Mouse (Mus musculus) forebrain, embryonic 11.5 days (tissue): ENCODE results near the gene Birc7. TPM values are rescaled to one million over a fixed set of nuclear protein-coding genes. Genes with fewer than 3 reads are reported as not detected.

Experiments
- ATAC-seq: fragments of 200-750 bp; cut with Nextera tagmentation; replicated peaks from 2 replicates; pipeline ENCODE4 v1.8.0; 2017; ENCODE audit warnings: moderate TSS enrichment; ENCODE audit not compliant: low FRiP score
- DNase-seq: peaks from one replicate; pipeline ENCODE4 v3.0.0-alpha.2; 2017; ENCODE audit warnings: low spot score
- H3K27ac ChIP-seq: fragments of 300-500 bp; sonication (generic); 2 replicates; pipeline ENCODE4 v1.5.1; 2014; ENCODE audit warnings: low read depth, low read length
- H3K27me3 ChIP-seq: fragments of 300-500 bp; sonication (generic); 2 replicates; pipeline ENCODE4 v1.6.1; 2014; ENCODE audit warnings: mild to moderate bottlenecking, low read length, mixed read lengths; ENCODE audit not compliant: control insufficient read depth, insufficient read depth
- H3K36me3 ChIP-seq: fragments of 300-500 bp; sonication (generic); 2 replicates; pipeline ENCODE4 v1.6.1; 2014; ENCODE audit warnings: mild to moderate bottlenecking, low read length, moderate library complexity, mixed read lengths; ENCODE audit not compliant: control insufficient read depth, insufficient read depth
- H3K4me1 ChIP-seq: fragments of 300-500 bp; sonication (generic); replicated peaks from 2 replicates; pipeline ENCODE4 v1.6.1; 2014; ENCODE audit warnings: low read length, mixed read lengths; ENCODE audit not compliant: control insufficient read depth, insufficient read depth
- H3K4me2 ChIP-seq: fragments of 300-500 bp; sonication (generic); 2 replicates; pipeline ENCODE4 v1.6.1; 2014; ENCODE audit warnings: low read depth, mild to moderate bottlenecking, low read length, moderate library complexity, mixed read lengths; ENCODE audit not compliant: severe bottlenecking
- H3K4me3 ChIP-seq: fragments of 300-500 bp; sonication (generic); 2 replicates; pipeline ENCODE4 v1.5.1; 2014; ENCODE audit warnings: low read depth, low read length
- H3K9ac ChIP-seq: fragments of 300-500 bp; sonication (generic); 2 replicates; pipeline ENCODE4 v1.6.1; 2014; ENCODE audit warnings: low read length
- H3K9me3 ChIP-seq: fragments of 300-500 bp; sonication (generic); 2 replicates; pipeline ENCODE4 v1.6.1; 2016; ENCODE audit warnings: low read length, mixed read lengths; ENCODE audit not compliant: control insufficient read depth
- WGBS: fragments of 180-500 bp; shearing (Covaris S2); extraction: QIAGEN DNeasy Blood & Tissue Kit; methylation state at CpG from one replicate; pipeline ENCODE4 v1.1.7; 2014; 5-methylcytosine and 5-hydroxymethylcytosine counted together
- polyA plus RNA-seq: library from polyadenylated mRNA; unstranded; fragments of >200 nt; fragmentation: Nextera tagmentation; extraction: Ambion mirVana; gene quantifications from 2 replicates; pipeline ENCODE4 v1.2.1, GENCODE M21; 2014

Birc7 gene
- polyA plus RNA-seq, 1 experiment from 2014 or later = 0.36 TPM

GRCm38 (mm10) chr2:180920810-180921400 lies 7.9 kb upstream of the Birc7 start, which contains the start of gene Ythdf1:
TSS of gene Ythdf1 (minus strand) at chr2:180920949.
- Histone ChIP-seq H3K9ac (peak within 1 kb of the TSS; percentile 99), H3K36me3 (peaks cover 3% of the 10 kb centered on the region; the same call in 1 of the 2 replicates), H3K9me3 (no peaks in the 10 kb centered on the region), H3K4me2 (peak within 1 kb of the TSS; percentile 80), H3K27ac (no peak within 1 kb of the TSS; the same call in 1 of the 2 replicates), H3K27me3 (no peaks in the 10 kb centered on the region), H3K4me3 (peak within 1 kb of the TSS; percentile 99), H3K4me1 (peaks cover 6% of the 10 kb centered on the region)
- ATAC-seq = peak; percentile 93
- under 1% methylated on average over 50 of the region's 56 CpGs for WGBS
- DNase-seq = peak; percentile 99

GRCm38 (mm10) chr2:180922739-180923138 lies 6.1 kb upstream of the Birc7 start:
- H3K27me3 ChIP-seq = no peaks in the 10 kb centered on the region
- no peaks in the 10 kb centered on the region for H3K9me3 ChIP-seq
- H3K27ac ChIP-seq = no peak overlapping the region
- H3K4me3 ChIP-seq = no peak overlapping the region
- no peak for DNase-seq
- H3K4me2 ChIP-seq = no peak overlapping the region
- H3K4me1 ChIP-seq = peaks cover 6% of the 10 kb centered on the region
- H3K9ac ChIP-seq = no peak overlapping the region
- WGBS = 90% methylated on average over 6 of the region's 6 CpGs
- H3K36me3 ChIP-seq = peaks cover 3% of the 10 kb centered on the region; the same call in 1 of the 2 replicates
- ATAC-seq = no peak

- Histone ChIP-seq H3K4me2 (no peak overlapping the region), H3K9me3 (no peaks in the 10 kb centered on the region), H3K4me3 (no peak overlapping the region), H3K9ac (no peak overlapping the region), H3K4me1 (no peaks in the 10 kb centered on the region), H3K27ac (no peak overlapping the region), H3K27me3 (no peaks in the 10 kb centered on the region), H3K36me3 (no peaks in the 10 kb centered on the region)
- 8% methylated on average over 4 of the region's 4 CpGs for WGBS
- ATAC-seq (no peak), DNase-seq (peak; percentile 82)
These were observed 3.6 kb upstream of the Birc7 start for GRCm38 (mm10) chr2:180925176-180925575.

GRCm38 (mm10) chr2:180932418-180932817 lies 3.6 kb downstream of the Birc7 start:
- 81% methylated on average over 1 of the region's 1 CpGs for WGBS
- Histone ChIP-seq H3K4me1 (no peaks in the 10 kb centered on the region), H3K4me3 (no peak overlapping the region), H3K9me3 (no peaks in the 10 kb centered on the region), H3K4me2 (no peak overlapping the region), H3K9ac (no peak overlapping the region), H3K27ac (no peak overlapping the region), H3K27me3 (no peaks in the 10 kb centered on the region), H3K36me3 (no peaks in the 10 kb centered on the region)
- no peak for ATAC-seq
- no peak for DNase-seq

DNA sequence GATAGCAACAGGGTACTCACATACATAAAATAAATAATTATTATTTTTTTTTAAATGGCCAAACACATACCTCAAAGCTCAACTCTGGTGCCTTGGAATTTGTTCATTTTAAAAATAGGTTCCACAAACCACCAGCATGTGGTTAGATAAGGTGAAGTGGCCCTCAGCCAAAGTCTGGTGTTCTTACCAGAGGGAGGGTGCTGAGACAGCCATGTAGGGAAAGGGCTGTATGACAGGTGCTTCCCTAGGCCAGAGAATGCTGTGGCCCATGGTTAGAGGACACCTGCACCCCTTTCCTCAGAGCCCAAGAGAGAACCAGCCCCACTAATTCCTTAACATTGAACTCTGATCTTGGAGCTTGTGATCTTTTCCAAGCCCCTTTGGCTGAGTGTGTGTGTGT lies 11.4 kb downstream of the Birc7 start:
- Histone ChIP-seq H3K36me3 (no peaks in the 10 kb centered on the region), H3K9me3 (no peaks in the 10 kb centered on the region), H3K4me1 (no peaks in the 10 kb centered on the region), H3K27me3 (no peaks in the 10 kb centered on the region), H3K9ac (no peak overlapping the region), H3K4me2 (no peak overlapping the region), H3K27ac (no peak overlapping the region), H3K4me3 (no peak overlapping the region)
- DNase-seq (no peak), ATAC-seq (no peak)

GRCm38 (mm10) chr2:180941869-180942268 lies 13.0 kb downstream of the Birc7 start:
- Histone ChIP-seq H3K27me3 (no peaks in the 10 kb centered on the region), H3K27ac (no peak overlapping the region), H3K36me3 (no peaks in the 10 kb centered on the region), H3K4me3 (no peak overlapping the region), H3K4me1 (no peaks in the 10 kb centered on the region), H3K4me2 (no peak overlapping the region), H3K9me3 (no peaks in the 10 kb centered on the region), H3K9ac (no peak overlapping the region)
- DNase-seq (no peak), ATAC-seq (no peak)

DNA sequence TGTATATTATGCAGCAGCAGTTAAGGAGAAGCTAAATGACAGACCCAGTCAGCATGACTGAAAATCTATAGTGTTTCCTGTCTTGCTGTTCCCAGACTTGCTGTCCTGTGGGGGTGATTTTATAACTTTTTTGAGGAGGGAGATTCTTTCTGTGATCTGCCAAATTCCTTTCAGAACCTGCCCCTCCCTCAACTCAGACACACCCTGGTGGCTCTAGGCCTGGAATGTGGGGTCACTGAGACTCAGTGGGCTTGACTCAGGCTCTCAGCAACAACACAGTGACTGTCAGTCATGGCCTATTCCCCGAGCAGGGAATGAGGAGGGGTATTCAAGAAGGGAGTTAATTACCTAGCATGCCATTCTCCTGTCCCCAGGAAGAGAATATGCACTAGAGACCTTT lies 21.1 kb downstream of the Birc7 start:
- Histone ChIP-seq H3K4me2 (no peak overlapping the region), H3K4me3 (no peak overlapping the region), H3K27ac (no peak overlapping the region), H3K36me3 (no peaks in the 10 kb centered on the region), H3K9ac (no peak overlapping the region), H3K27me3 (no peaks in the 10 kb centered on the region), H3K4me1 (peaks cover 17% of the 10 kb centered on the region), H3K9me3 (no peaks in the 10 kb centered on the region)
- ATAC-seq (no peak), DNase-seq (no peak)
- WGBS = 27% methylated on average over 1 of the region's 1 CpGs

DNA sequence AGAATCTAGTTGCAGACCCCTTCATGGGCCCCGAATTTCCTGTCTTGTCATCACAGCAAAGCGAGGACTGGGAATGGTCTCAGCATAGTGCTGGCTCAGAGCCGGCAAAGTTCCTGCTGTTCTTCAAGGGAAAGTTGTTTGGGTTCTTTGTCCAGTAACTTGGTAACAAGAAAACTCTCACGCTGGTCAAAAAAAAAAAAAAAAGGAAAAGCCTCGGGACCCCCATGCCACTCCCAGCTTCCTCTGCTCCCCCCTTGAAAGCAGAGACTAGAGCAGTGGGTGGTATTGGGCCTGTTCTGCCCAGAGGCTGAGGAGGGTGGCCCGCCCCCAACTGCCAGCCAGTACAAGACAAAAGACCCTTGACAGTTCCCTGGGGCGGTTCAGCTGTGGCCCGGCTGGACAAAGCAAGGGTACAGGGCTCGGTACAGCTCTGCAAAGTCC lies 23.9 kb downstream of the Birc7 start:
- peak overlapping the region; percentile 93 for H3K4me2 ChIP-seq
- H3K27ac ChIP-seq = peak overlapping the region; percentile 86
- H3K4me1 ChIP-seq = peaks cover 18% of the 10 kb centered on the region
- 3% methylated on average over 9 of the region's 9 CpGs for WGBS
- H3K27me3 ChIP-seq = no peaks in the 10 kb centered on the region
- ATAC-seq (peak; percentile 69), DNase-seq (peak; percentile 82)
- peak overlapping the region; percentile 70 for H3K9ac ChIP-seq
- H3K4me3 ChIP-seq = peak overlapping the region; percentile 61
- H3K9me3 ChIP-seq = no peaks in the 10 kb centered on the region
- no peaks in the 10 kb centered on the region for H3K36me3 ChIP-seq

GRCm38 (mm10) chr2:180953638-180954037 lies 24.8 kb downstream of the Birc7 start:
- DNase-seq = no peak
- peak overlapping the region; percentile 86 for H3K27ac ChIP-seq
- WGBS = 4% methylated on average over 2 of the region's 2 CpGs

More at GRCm38 (mm10) chr2:180953638-180954037, 24.8 kb downstream of the Birc7 start:
- Histone ChIP-seq H3K36me3 (no peaks in the 10 kb centered on the region), H3K4me1 (peaks cover 18% of the 10 kb centered on the region), H3K9ac (peak overlapping the region; percentile 70), H3K9me3 (no peaks in the 10 kb centered on the region), H3K27me3 (no peaks in the 10 kb centered on the region), H3K4me3 (peak overlapping the region; percentile 61), H3K4me2 (peak overlapping the region; percentile 93)
- ATAC-seq = no peak
